Mouse (Mus musculus) spleen, adult 2 months (tissue): ENCODE measurements around the gene Nup93. TPM values are rescaled to one million over a fixed set of nuclear protein-coding genes. Genes with fewer than 3 reads are reported as not detected.
A peak's percentile ranks its signal among the peaks of the same experiment; 100 is the strongest.

Source experiments
- DNase-seq, 2 experiments: peaks; one replicate each; pipeline versions ENCODE4 v3.0.0 to v3.0.0-alpha.2; 2012 to 2021; ENCODE audit warnings: low spot score in 2 of 2, low read depth in 1 of 2
- H3K27ac ChIP-seq: fragments of 200-500 bp; 2 replicates; pipeline ENCODE4 v1.5.1; 2012; ENCODE audit warnings: low read length, inconsistent platforms; ENCODE audit not compliant: insufficient read depth
- H3K27me3 ChIP-seq: fragments of 200-500 bp; 2 replicates; pipeline ENCODE4 v1.6.1; 2012; ENCODE audit warnings: mild to moderate bottlenecking, moderate library complexity, low read length, inconsistent platforms; ENCODE audit not compliant: control insufficient read depth, insufficient read depth
- H3K36me3 ChIP-seq: fragments of 200-500 bp; 2 replicates; pipeline ENCODE4 v1.6.1; 2012; ENCODE audit warnings: mild to moderate bottlenecking, low read length, inconsistent platforms; ENCODE audit not compliant: control insufficient read depth, insufficient read depth
- H3K4me1 ChIP-seq: fragments of 200-500 bp; 2 replicates; pipeline ENCODE4 v1.6.1; 2011; ENCODE audit warnings: inconsistent platforms; ENCODE audit not compliant: control insufficient read depth, insufficient read depth, insufficient read length
- H3K4me3 ChIP-seq: fragments of 200-500 bp; 2 replicates; pipeline ENCODE4 v1.5.1; 2011; ENCODE audit warnings: mild to moderate bottlenecking, inconsistent platforms; ENCODE audit not compliant: insufficient read depth, insufficient read length; ENCODE audit errors: extremely low read depth
- CTCF ChIP-seq: fragments of 200-500 bp; IDR thresholded peaks from 2 replicates; pipeline ENCODE4 v1.5.1; 2011; ENCODE audit warnings: mild to moderate bottlenecking, inconsistent platforms; ENCODE audit not compliant: insufficient read depth, insufficient read length, insufficient replicate concordance; ENCODE audit errors: extremely low read depth
- POLR2A ChIP-seq: fragments of 200-500 bp; IDR thresholded peaks from 2 replicates; pipeline ENCODE4 v1.6.1; 2011; ENCODE audit warnings: low read depth, low read length, inconsistent platforms
- WGBS: fragments of 180-500 bp; shearing (Covaris S2); methylation state at CpG from one replicate; pipeline ENCODE4 v1.1.7; 2018; 5-methylcytosine and 5-hydroxymethylcytosine counted together
- polyA plus RNA-seq: library from polyadenylated mRNA; depleted of rRNA; stranded (reverse); fragments of >200 nt; gene quantifications from 2 replicates; pipeline ENCODE4 v1.2.3, GENCODE M21; 2012

Nup93 gene
- polyA plus RNA-seq, 1 experiment, result 13.2 TPM

GRCm38 (mm10) chr8:94358541-94358940, 144.2 kb downstream of the Nup93 start:
- H3K4me3 ChIP-seq, result no peak overlapping the region
- no peak overlapping the region for H3K27ac ChIP-seq
- H3K4me1 ChIP-seq, result peaks cover 43% of the 10 kb centered on the region; the same call in 1 of the 2 replicates
- TF ChIP-seq CTCF, result no peak
- no peak for TF ChIP-seq POLR2A
- WGBS, result 90% methylated on average over 5 of the region's 5 CpGs
- no peaks in the 10 kb centered on the region for H3K36me3 ChIP-seq
- no peak for DNase-seq
- H3K27me3 ChIP-seq, result no peaks in the 10 kb centered on the region

GRCm38 (mm10) chr8:94361774-94362431, 147.5 kb downstream of the Nup93 start:
- H3K4me1 ChIP-seq, result peaks cover 45% of the 10 kb centered on the region
- DNase-seq, result no peak
- no peak overlapping the region for H3K4me3 ChIP-seq
- 80% methylated on average over 6 of the region's 6 CpGs for WGBS
- no peaks in the 10 kb centered on the region for H3K27me3 ChIP-seq
- no peaks in the 10 kb centered on the region for H3K36me3 ChIP-seq
- H3K27ac ChIP-seq, result peak overlapping the region; percentile 42
- TF ChIP-seq POLR2A (no peak), CTCF (no peak)

GRCm38 (mm10) chr8:94362607-94363239, 148.4 kb downstream of the Nup93 start:
- 47% methylated on average over 7 of the region's 7 CpGs for WGBS
- Histone ChIP-seq H3K4me3 (peak overlapping the region; percentile 36; the same call in 1 of the 2 replicates), H3K4me1 (peaks cover 40% of the 10 kb centered on the region), H3K27ac (peak overlapping the region; percentile 89), H3K27me3 (no peaks in the 10 kb centered on the region), H3K36me3 (no peaks in the 10 kb centered on the region)
- TF ChIP-seq CTCF, result no peak
- DNase-seq, result no peak

GRCm38 (mm10) chr8:94363288-94363688, 148.9 kb downstream of the Nup93 start:
- Histone ChIP-seq H3K4me3 (peak overlapping the region; percentile 36; the same call in 1 of the 2 replicates), H3K4me1 (peaks cover 40% of the 10 kb centered on the region), H3K27ac (peak overlapping the region; percentile 89), H3K36me3 (no peaks in the 10 kb centered on the region), H3K27me3 (no peaks in the 10 kb centered on the region)
- peak; percentile 87 to 90 for DNase-seq
- TF ChIP-seq POLR2A (peak; percentile 71), CTCF (no peak)
- 3% methylated on average over 4 of the region's 4 CpGs for WGBS

- DNase-seq, result no peak
- TF ChIP-seq CTCF (no peak), POLR2A (no peak)
- Histone ChIP-seq H3K27me3 (no peaks in the 10 kb centered on the region), H3K36me3 (no peaks in the 10 kb centered on the region), H3K4me1 (peaks cover 40% of the 10 kb centered on the region), H3K4me3 (no peak overlapping the region), H3K27ac (peak overlapping the region; percentile 89)
- 61% methylated on average over 2 of the region's 2 CpGs for WGBS
Measured at GRCm38 (mm10) chr8:94363906-94364305, 149.5 kb downstream of the Nup93 start.

- Histone ChIP-seq H3K36me3 (no peaks in the 10 kb centered on the region), H3K27me3 (no peaks in the 10 kb centered on the region), H3K4me3 (no peak overlapping the region), H3K4me1 (peaks cover 43% of the 10 kb centered on the region), H3K27ac (peak overlapping the region; percentile 89)
- TF ChIP-seq POLR2A (no peak), CTCF (no peak)
- 63% methylated on average over 6 of the region's 6 CpGs for WGBS
- DNase-seq, result no peak
Measured at GRCm38 (mm10) chr8:94364686-94365312, 150.4 kb downstream of the Nup93 start.
